Mouse (Mus musculus): ENCODE data around the gene Btbd11. TPM values are rescaled to one million over a fixed set of nuclear protein-coding genes. Genes with fewer than 3 reads are reported as not detected.
A peak's percentile ranks its signal among the peaks of the same experiment; 100 is the strongest.

Gene Btbd11
- polyA plus RNA-seq, 1 experiment from 2014 or later, result 13.5 TPM

- H3K4me3 ChIP-seq, result no peak overlapping the region
- H3K9me3 ChIP-seq, result no peaks in the 10 kb centered on the region
- peak overlapping the region; percentile 57; the same call in 1 of the 2 replicates for H3K27ac ChIP-seq (replicated peaks)
- H3K4me1 ChIP-seq (replicated peaks), result peaks cover 36% of the 10 kb centered on the region
- H3K9ac ChIP-seq, result 0 out of 2 replicates have a peak overlapping the region, but pooled peaks have one; percentile 13
- no peaks in the 10 kb centered on the region for H3K36me3 ChIP-seq
- 20% methylated on average over 6 of the region's 6 CpGs for WGBS
- no peaks in the 10 kb centered on the region for H3K27me3 ChIP-seq
- no peak overlapping the region for H3K4me2 ChIP-seq
- ATAC-seq (ENCODE audit: low read depth), result peak; percentile 76; the same call in 1 of the 2 replicates
These were observed 95.9 kb downstream of the Btbd11 start for GRCm38 (mm10) chr10:85482480-85482879.

DNA sequence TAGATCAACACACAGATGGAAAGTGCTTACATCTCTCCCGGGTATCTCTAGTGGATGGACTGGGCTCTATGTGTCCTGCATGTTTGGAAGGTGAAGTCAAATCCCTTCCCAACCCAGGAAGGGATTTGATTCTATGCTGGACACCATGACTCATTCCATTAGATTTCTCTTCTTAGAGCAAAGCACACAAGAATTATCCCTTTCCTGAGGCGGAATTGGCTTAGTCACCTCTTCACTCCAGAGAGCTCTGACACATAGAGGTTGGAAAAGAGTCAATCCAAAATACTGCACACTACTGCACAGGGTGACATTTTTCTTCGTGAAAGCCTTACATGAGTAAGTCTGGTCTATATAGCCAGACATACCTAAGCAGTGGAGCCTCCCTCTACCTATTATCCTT lies 99.8 kb downstream of the Btbd11 start:
- Histone ChIP-seq H3K4me1 (replicated peaks) (peaks cover 18% of the 10 kb centered on the region), H3K4me3 (no peak overlapping the region), H3K9me3 (no peaks in the 10 kb centered on the region), H3K36me3 (no peaks in the 10 kb centered on the region), H3K27me3 (no peaks in the 10 kb centered on the region), H3K9ac (no peak overlapping the region), H3K4me2 (no peak overlapping the region), H3K27ac (replicated peaks) (no peak overlapping the region)
- WGBS, result 89% methylated on average over 3 of the region's 3 CpGs
- ATAC-seq (ENCODE audit: low read depth), result no peak

- no peaks in the 10 kb centered on the region for H3K27me3 ChIP-seq
- H3K9me3 ChIP-seq, result no peaks in the 10 kb centered on the region
- H3K9ac ChIP-seq, result no peak overlapping the region
- H3K4me2 ChIP-seq, result no peak overlapping the region
- peak; percentile 56 for ATAC-seq (ENCODE audit: low read depth)
- 63% methylated on average over 2 of the region's 2 CpGs for WGBS
- H3K27ac ChIP-seq (replicated peaks), result peak overlapping the region; percentile 78
- H3K36me3 ChIP-seq, result no peaks in the 10 kb centered on the region
- no peak overlapping the region for H3K4me3 ChIP-seq
- H3K4me1 ChIP-seq (replicated peaks), result peaks cover 18% of the 10 kb centered on the region
These were observed 106.0 kb downstream of the Btbd11 start for GRCm38 (mm10) chr10:85492583-85492982.

- 84% methylated on average over 8 of the region's 8 CpGs for WGBS
These were observed 109.7 kb downstream of the Btbd11 start for GRCm38 (mm10) chr10:85496358-85496757.

GRCm38 (mm10) chr10:85496981-85497380 lies 110.4 kb downstream of the Btbd11 start:
- 83% methylated on average over 2 of the region's 2 CpGs for WGBS
- Histone ChIP-seq H3K27me3 (no peaks in the 10 kb centered on the region), H3K27ac (replicated peaks) (no peak overlapping the region), H3K9me3 (no peaks in the 10 kb centered on the region), H3K36me3 (no peaks in the 10 kb centered on the region), H3K4me2 (no peak overlapping the region), H3K9ac (no peak overlapping the region), H3K4me1 (replicated peaks) (peaks cover 29% of the 10 kb centered on the region), H3K4me3 (no peak overlapping the region)
- ATAC-seq (ENCODE audit: low read depth), result no peak

More at GRCm38 (mm10) chr10:85496358-85496757, 109.7 kb downstream of the Btbd11 start:
- Histone ChIP-seq H3K4me2 (no peak overlapping the region), H3K4me1 (replicated peaks) (peaks cover 29% of the 10 kb centered on the region), H3K27me3 (no peaks in the 10 kb centered on the region), H3K9me3 (no peaks in the 10 kb centered on the region), H3K27ac (replicated peaks) (no peak overlapping the region), H3K36me3 (no peaks in the 10 kb centered on the region), H3K4me3 (no peak overlapping the region), H3K9ac (no peak overlapping the region)
- no peak for ATAC-seq (ENCODE audit: low read depth)

- H3K9ac ChIP-seq, result no peak overlapping the region
- H3K36me3 ChIP-seq, result no peaks in the 10 kb centered on the region
- no peaks in the 10 kb centered on the region for H3K9me3 ChIP-seq
- no peak overlapping the region for H3K4me2 ChIP-seq
- no peaks in the 10 kb centered on the region for H3K27me3 ChIP-seq
- no peak overlapping the region for H3K4me3 ChIP-seq
- ATAC-seq (ENCODE audit: low read depth), result no peak
- no peak overlapping the region for H3K27ac ChIP-seq (replicated peaks)
- H3K4me1 ChIP-seq (replicated peaks), result peaks cover 27% of the 10 kb centered on the region; the same call in 1 of the 2 replicates
- WGBS, result 84% methylated on average over 5 of the region's 5 CpGs
These were observed 111.3 kb downstream of the Btbd11 start for GRCm38 (mm10) chr10:85497931-85498330.

DNA sequence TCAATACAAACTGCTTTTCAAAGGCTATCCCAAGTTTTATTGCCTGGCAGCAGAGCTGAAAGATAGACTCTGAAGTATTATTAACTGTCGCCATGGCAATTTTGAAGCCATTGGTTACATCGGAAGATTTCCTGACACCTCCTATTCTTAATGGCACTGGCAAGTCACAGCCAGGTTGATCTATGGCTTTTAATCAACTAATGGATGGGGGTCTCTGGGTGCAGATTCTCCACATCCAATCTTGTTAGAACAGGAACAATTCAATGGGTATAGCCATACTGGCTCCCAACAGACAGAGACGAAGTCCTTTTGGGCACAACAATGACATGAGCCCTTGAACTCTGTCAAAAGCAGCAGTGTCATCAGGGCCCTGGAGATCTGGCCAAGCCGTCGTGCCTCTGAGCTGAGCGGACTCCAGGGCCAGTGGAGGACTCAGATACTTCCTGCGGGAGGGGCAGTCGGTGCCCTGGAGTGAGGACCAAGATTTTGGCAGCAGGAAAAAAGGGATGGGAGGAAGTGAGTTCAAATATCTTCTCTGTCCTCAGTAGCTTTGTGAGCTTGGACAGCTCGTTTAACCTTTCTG lies 114.0 kb downstream of the Btbd11 start:
- Histone ChIP-seq H3K4me1 (replicated peaks) (peaks cover 26% of the 10 kb centered on the region; the same call in 1 of the 2 replicates), H3K4me3 (no peak overlapping the region), H3K9me3 (no peaks in the 10 kb centered on the region), H3K36me3 (no peaks in the 10 kb centered on the region), H3K27me3 (no peaks in the 10 kb centered on the region), H3K9ac (no peak overlapping the region), H3K27ac (replicated peaks) (0 out of 2 replicates have a peak overlapping the region, but pooled peaks have one; percentile 33), H3K4me2 (no peak overlapping the region)
- peak; percentile 60; the same call in 1 of the 2 replicates for ATAC-seq (ENCODE audit: low read depth)
- 42% methylated on average over 9 of the region's 9 CpGs for WGBS

- Histone ChIP-seq H3K36me3 (no peaks in the 10 kb centered on the region), H3K9ac (no peak overlapping the region), H3K4me3 (no peak overlapping the region), H3K27me3 (no peaks in the 10 kb centered on the region), H3K9me3 (no peaks in the 10 kb centered on the region), H3K4me1 (replicated peaks) (peaks cover 26% of the 10 kb centered on the region; the same call in 1 of the 2 replicates), H3K27ac (replicated peaks) (no peak overlapping the region), H3K4me2 (no peak overlapping the region)
- no peak for ATAC-seq (ENCODE audit: low read depth)
- 58% methylated on average over 5 of the region's 5 CpGs for WGBS
These were observed 115.5 kb downstream of the Btbd11 start for GRCm38 (mm10) chr10:85501966-85502566.

DNA sequence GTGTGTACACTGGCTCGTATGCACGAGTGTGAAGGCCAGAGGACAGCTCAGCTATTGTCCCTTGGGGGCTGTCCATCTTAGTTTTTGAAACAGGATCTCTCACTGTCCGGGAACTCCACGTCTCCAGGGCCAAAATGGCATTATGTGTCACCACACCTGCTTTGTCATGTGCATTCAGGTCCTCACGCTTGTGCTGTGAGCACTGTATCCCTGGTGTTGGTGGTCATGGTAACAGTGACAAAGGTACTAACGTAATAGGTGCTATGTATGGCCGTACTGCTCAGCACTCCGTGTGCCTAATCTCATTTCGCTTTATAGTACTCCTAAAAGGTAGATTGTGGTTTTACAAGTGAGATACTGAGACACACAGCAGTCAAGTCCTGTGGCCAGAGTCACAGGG lies 116.0 kb downstream of the Btbd11 start:
- no peaks in the 10 kb centered on the region for H3K9me3 ChIP-seq
- ATAC-seq (ENCODE audit: low read depth), result no peak

DNA sequence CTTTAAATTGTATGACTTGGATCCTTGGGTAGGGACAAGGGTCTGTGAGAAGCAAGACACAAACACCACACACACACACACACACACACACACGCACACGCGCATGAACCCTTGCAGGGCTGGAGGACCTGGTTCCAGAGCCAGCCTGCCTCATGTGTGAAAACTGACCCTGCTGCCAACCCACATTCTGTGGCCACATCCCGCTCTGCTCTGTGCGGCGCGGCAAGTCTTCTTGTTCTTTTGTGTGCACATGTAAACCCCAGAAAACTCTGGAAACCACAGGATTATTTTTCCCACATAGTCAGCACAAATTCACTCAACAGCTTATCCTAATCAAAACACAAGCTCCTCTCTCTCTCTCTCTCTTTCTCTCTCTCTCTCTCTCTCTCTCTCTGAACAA lies 116.8 kb downstream of the Btbd11 start:
- peaks cover 33% of the 10 kb centered on the region for H3K4me1 ChIP-seq (replicated peaks)
- no peak overlapping the region for H3K9ac ChIP-seq
- ATAC-seq (ENCODE audit: low read depth), result no peak
- WGBS, result 90% methylated on average over 7 of the region's 7 CpGs
- no peak overlapping the region for H3K4me2 ChIP-seq
- H3K9me3 ChIP-seq, result no peaks in the 10 kb centered on the region
- no peak overlapping the region for H3K4me3 ChIP-seq
- H3K27me3 ChIP-seq, result no peaks in the 10 kb centered on the region
- no peak overlapping the region for H3K27ac ChIP-seq (replicated peaks)
- no peaks in the 10 kb centered on the region for H3K36me3 ChIP-seq

More for the DNA sequence above, 116.0 kb downstream of the Btbd11 start:
- no peaks in the 10 kb centered on the region for H3K27me3 ChIP-seq
- WGBS, result 69% methylated on average over 9 of the region's 9 CpGs
- no peak overlapping the region for H3K27ac ChIP-seq (replicated peaks)
- H3K36me3 ChIP-seq, result no peaks in the 10 kb centered on the region
- H3K4me3 ChIP-seq, result no peak overlapping the region
- no peak overlapping the region for H3K4me2 ChIP-seq
- H3K4me1 ChIP-seq (replicated peaks), result peaks cover 26% of the 10 kb centered on the region; the same call in 1 of the 2 replicates
- H3K9ac ChIP-seq, result no peak overlapping the region

GRCm38 (mm10) chr10:85507270-85508050 lies 120.8 kb downstream of the Btbd11 start:
- Histone ChIP-seq H3K4me1 (replicated peaks) (peaks cover 17% of the 10 kb centered on the region), H3K27me3 (no peaks in the 10 kb centered on the region), H3K9me3 (no peaks in the 10 kb centered on the region), H3K9ac (no peak overlapping the region), H3K4me3 (no peak overlapping the region), H3K4me2 (no peak overlapping the region), H3K27ac (replicated peaks) (no peak overlapping the region), H3K36me3 (no peaks in the 10 kb centered on the region)
- 69% methylated on average over 7 of the region's 7 CpGs for WGBS
- ATAC-seq (ENCODE audit: low read depth), result no peak

DNA sequence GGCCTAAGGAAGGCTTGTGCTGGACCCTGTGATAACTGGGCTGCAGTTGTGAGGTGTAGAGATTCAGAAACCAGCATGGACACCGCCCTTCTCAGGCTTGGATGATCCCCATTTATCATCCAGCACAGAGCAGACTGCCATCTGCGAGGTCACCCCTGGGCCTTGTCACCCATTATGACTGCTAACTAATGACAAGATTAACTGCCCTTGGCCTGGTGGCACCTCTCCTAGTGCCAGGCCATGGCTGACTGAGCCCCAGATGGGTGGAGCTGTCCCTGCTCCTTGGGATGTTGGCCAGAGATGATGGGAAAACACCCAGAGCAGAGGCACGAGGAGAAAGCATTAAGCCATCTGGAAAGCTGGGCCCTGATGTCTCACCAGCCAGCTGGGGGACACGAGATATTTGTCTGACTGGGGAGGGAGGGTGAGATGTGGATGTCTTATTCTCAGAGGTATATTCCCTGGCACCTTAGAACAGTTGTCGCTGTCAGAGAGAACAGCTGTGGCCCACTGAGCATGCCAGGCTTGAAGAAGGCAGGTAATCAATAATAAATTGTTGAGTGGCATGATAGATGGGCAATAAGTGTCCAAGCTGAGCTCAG lies 121.7 kb downstream of the Btbd11 start:
- ATAC-seq (ENCODE audit: low read depth), result peak; percentile 37; the same call in 1 of the 2 replicates
- Histone ChIP-seq H3K4me1 (replicated peaks) (peaks cover 14% of the 10 kb centered on the region), H3K27me3 (no peaks in the 10 kb centered on the region), H3K9me3 (no peaks in the 10 kb centered on the region), H3K4me2 (no peak overlapping the region), H3K9ac (no peak overlapping the region), H3K27ac (replicated peaks) (no peak overlapping the region), H3K4me3 (no peak overlapping the region), H3K36me3 (no peaks in the 10 kb centered on the region)
- 36% methylated on average over 5 of the region's 5 CpGs for WGBS

Data from neural tube, embryonic 13.5 days (tissue).